Mouse (Mus musculus) urinary bladder, postnatal 4 days (tissue): ENCODE measurements at regions not wholly inside any gene's neighbourhood (a gene's known extent, or its start where the extent isn't known, plus 50 kb on each side); places are given as distances from the start of the nearest gene placed in this dataset.

Experiments used
- DNase-seq, 2 experiments: peaks; one replicate each; pipeline ENCODE4 v3.0.0; 2021 to 2022; ENCODE audit warnings: low spot score in 2 of 2

DNA sequence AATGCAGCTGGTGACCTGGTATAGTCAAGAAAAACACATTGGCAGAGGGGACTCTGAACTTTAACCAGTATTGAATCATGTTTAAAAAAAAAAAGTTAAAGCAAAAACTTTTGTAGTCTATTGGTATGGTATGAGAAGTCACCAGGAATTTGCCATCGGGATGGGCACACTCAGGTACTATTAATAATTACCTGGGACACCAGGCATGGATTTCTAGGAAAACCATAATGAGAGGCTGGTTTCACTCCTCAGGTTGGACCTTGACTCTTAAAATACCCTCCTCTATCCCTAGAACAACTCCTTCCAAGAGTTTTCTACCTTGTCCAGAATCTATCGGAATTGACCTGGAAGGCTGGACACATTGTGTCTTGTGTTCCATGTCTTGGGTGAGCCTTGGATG is 155.5 kb upstream of the Foxq1 start:
- DNase-seq: no peak

GRCm38 (mm10) chr13:31405312-31405711 is 150.6 kb upstream of the Foxq1 start:
- DNase-seq: no peak

GRCm38 (mm10) chr13:31408439-31409122 is 147.4 kb upstream of the Foxq1 start:
- DNase-seq: no peak

DNA sequence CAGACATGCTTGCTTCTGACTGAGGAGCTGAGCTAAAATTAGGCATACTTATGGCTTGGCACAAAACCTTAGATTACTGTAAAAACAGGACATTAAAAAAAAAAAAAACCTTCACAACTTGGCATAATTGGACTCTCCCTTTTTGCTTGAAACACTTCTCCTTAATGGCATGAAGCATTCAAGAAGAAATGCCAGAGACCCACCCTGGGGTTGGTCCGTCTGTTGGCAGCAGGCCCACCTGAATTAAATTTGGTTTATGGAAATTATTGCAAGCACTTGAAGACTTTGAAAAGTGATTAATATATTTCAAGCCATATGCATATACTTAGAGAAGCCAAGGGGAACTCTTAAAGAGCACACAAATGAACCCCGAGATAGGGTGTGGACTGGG is 146.8 kb upstream of the Foxq1 start:
- DNase-seq: no peak

GRCm38 (mm10) chr13:31421556-31421955 is 134.4 kb upstream of the Foxq1 start:
- DNase-seq: no peak

DNA sequence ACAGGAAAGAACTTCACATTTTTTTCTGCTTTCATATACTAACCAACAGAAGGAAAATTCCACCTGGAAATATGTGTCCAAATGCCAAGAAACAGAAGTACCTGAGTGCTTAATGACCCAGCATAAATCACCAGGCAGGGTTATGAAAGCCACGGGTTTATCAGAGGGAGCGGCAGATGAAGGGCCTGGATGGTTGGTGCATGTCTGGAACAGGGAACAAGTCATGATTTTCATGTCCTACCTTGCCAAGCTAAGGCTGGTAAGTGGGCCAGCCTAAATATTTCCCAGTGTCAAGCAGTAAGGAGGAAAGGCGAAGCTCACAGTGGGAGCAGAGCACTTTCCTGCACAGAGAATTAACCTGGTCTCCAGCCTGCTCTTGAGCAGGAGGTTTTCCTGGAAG is 132.3 kb upstream of the Foxq1 start:
- no peak for DNase-seq

DNA sequence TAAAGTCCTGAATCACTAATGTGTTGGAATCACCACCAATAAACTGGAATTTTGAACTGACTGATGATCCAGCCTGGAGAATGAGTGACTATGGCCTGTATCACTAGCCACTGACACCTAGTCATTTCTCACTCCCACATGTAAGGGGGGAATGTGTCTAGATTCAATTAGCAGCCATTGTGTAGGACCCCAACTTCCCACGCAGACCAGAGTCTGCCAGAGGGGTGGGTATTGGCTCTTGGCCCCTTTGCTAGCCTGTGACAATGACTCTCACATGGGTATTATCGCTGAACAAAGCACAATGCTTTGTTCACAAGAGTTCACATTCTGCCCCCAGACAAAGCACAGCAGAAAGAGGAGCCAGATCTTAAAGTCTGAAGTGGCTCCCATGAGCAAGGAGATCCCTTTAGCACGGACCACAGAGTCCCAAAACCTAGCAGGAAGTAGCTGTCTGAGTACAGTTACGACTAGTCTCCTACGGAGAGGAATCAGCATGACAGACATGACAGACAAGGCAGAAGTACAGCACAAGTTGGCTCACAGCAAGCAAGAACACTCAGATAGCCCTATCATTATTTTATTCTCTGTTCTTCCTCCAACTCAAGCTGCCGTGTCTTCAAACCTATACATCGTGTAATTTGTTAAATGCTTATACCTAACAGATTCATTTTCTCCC is 130.0 kb upstream of the Foxq1 start:
- DNase-seq: no peak

DNA sequence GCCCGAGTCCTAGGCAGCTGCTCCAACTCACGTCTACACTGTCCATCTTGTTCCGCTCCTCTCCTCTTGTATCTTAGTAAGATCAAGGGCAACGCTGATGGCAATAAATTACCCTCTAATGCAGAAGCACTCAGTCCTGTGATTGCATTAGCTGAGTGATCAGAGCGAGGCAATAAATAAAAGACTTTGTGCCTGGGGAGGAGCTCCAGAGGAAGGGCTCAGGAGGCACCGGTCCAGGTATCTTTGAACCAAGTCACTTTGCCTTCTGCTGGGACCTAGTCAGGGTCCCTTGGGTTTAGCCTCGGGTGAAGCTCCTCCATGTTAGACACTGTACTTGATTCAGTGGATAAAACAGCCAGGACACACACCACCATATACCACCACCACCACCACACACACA is 119.5 kb upstream of the Foxq1 start:
- DNase-seq: no peak

- DNase-seq: no peak
Observed at GRCm38 (mm10) chr13:31439761-31440627, 115.9 kb upstream of the Foxq1 start.

- no peak for DNase-seq
Observed at GRCm38 (mm10) chr13:31458883-31459282, 97.1 kb upstream of the Foxq1 start.

GRCm38 (mm10) chr13:31465141-31465540 is 90.8 kb upstream of the Foxq1 start:
- DNase-seq: no peak

DNA sequence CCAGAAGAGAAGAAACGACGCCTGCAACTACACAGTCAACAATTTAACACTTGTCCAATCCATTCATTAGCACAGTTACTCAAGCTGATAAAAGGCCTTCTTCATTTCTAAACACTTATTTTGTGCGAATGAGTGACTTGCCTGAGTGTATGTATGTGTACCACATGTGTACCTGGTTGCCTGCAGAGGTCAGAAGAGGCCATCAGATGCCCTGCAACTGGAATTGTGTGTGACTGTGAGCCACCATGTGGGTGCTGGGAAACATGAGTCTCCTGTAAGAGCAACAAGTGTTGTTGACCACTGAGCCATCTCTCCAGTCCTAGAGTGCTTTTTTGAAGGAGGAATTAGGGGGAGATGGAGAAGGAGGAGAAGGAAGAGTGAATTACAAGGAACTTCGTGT is 90.2 kb upstream of the Foxq1 start:
- no peak for DNase-seq

DNA sequence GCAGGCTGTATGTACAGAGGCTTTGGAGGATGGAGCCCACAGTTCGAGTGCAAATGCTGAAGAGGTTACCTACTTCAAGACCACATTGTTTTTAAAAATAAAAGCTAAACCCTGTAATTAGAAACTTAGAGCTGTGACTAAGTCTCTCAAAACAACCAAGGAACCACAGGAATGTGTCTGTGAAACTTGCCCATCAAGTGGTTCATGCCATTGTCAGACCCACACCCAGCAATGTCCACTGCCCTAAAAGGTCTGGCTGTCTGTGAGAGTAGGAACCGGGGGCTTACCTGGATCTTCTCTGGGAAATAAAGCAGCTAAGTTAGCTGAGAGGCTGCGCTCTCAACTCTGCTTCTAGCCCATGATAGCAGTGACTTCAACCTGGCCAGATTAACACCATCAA is 87.8 kb upstream of the Foxq1 start:
- no peak for DNase-seq

GRCm38 (mm10) chr13:31468983-31469382 is 87.0 kb upstream of the Foxq1 start:
- no peak for DNase-seq

DNA sequence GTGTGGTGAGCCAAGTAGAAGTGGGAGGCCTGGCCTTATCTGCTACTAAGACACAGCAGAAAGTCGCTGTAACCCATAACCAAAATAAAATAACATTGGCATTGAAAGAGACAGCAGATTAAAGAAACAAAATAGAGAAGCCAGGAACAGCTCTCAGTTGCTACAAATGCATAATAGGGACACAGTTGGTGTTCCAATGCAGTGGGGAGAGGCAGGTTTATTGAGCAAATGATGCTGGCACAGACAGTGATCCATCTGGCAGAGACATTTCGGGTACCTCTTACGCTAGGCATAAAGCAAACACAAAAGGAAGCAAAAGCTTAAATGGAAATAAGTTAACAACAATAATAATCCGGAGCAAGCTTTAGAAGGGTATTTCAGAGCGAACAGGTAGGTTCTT is 83.6 kb upstream of the Foxq1 start:
- no peak for DNase-seq

DNA sequence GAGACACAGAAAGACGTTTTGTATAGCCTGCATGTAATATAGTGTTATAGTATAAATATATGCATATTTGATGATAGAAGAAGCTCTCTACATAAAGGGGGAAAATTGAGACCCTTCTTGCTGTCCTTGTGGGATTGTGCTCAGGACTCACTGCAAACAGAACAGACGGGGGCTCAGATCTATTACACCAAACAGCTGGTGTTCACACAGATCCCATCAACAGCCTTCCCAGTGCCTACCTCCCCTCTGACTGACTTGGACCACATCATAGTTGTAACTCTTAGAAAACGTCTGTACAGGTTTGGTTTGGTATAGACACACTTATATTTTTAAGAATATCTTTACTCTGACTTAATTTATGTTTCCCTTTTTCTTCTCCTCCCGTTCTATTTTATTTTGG is 83.1 kb upstream of the Foxq1 start:
- DNase-seq: no peak

- DNase-seq: no peak
Observed at GRCm38 (mm10) chr13:31473275-31473674, 82.7 kb upstream of the Foxq1 start.

DNA sequence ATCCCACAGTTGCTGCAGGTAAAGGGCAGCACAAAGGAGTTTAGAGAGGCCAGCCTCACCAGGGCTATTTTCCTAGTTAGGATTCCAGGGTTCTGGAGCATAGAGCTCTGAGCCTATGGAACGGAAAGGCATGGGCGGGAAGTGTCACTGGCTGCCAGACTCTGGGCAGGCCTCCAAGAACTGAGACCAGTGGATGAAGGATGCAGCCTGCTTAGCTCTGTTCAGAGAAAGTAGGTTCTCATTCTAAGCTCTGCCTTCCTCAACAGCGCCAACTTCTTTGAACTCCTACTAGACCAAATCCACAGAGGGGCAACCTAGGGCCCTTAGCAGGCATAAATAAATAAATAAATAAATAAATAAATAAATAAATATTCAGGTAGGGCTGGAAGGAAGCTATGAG is 80.1 kb upstream of the Foxq1 start:
- no peak for DNase-seq

- no peak for DNase-seq
Observed at GRCm38 (mm10) chr13:31477171-31477867, 78.6 kb upstream of the Foxq1 start.

- DNase-seq: no peak
Observed at GRCm38 (mm10) chr13:31481105-31481844, 74.7 kb upstream of the Foxq1 start.

- DNase-seq: no peak
Observed at GRCm38 (mm10) chr13:31486373-31486772, 69.6 kb upstream of the Foxq1 start.
